Mouse (Mus musculus): ENCODE data around the gene Gm17631. TPM values are rescaled to one million over a fixed set of nuclear protein-coding genes. Genes with fewer than 3 reads are reported as not detected.

Gm17631 gene
- polyA plus RNA-seq (2014; fragmentation: Illumina TruSeq; extraction: RNeasy Lipid Tissue Mini Kit (QIAGEN cat#74804); ENCODE audit: low read depth, low replicate concordance): not detected

GRCm38 (mm10) chr6:129862349-129862748 is at the start of gene Gm17631:
Gm17631 (plus strand) TSS chr6:129862649.

GRCm38 (mm10) chr6:129876549-129876948 is 14.1 kb downstream of the Gm17631 start, which contains the start of gene Klra17:
Klra17 (minus strand) TSS chr6:129876672.

Other genes with a start within 250 kb of the Gm17631 start
- gene Klrk1, start 238.8 kb upstream of the Gm17631 start, polyA plus RNA-seq (2014; fragmentation: Illumina TruSeq; extraction: RNeasy Lipid Tissue Mini Kit (QIAGEN cat#74804); ENCODE audit: low read depth, low replicate concordance): 2.4 TPM
- not detected for gene Klrc3, start 219.3 kb upstream of the Gm17631 start, polyA plus RNA-seq (2014; fragmentation: Illumina TruSeq; extraction: RNeasy Lipid Tissue Mini Kit (QIAGEN cat#74804); ENCODE audit: low read depth, low replicate concordance)
- gene Klrc2, start 202.0 kb upstream of the Gm17631 start, polyA plus RNA-seq (2014; fragmentation: Illumina TruSeq; extraction: RNeasy Lipid Tissue Mini Kit (QIAGEN cat#74804); ENCODE audit: low read depth, low replicate concordance): 0.82 TPM
- 1.6 TPM for gene Klrc1, start 183.7 kb upstream of the Gm17631 start, polyA plus RNA-seq (2014; fragmentation: Illumina TruSeq; extraction: RNeasy Lipid Tissue Mini Kit (QIAGEN cat#74804); ENCODE audit: low read depth, low replicate concordance)
- not detected for gene Klri1, start 145.5 kb upstream of the Gm17631 start, polyA plus RNA-seq (2014; fragmentation: Illumina TruSeq; extraction: RNeasy Lipid Tissue Mini Kit (QIAGEN cat#74804); ENCODE audit: low read depth, low replicate concordance)
- 0.35 TPM for gene Klri2, start 122.2 kb upstream of the Gm17631 start, polyA plus RNA-seq (2014; fragmentation: Illumina TruSeq; extraction: RNeasy Lipid Tissue Mini Kit (QIAGEN cat#74804); ENCODE audit: low read depth, low replicate concordance)
- gene Gm156, start 78.4 kb upstream of the Gm17631 start, polyA plus RNA-seq (2014; fragmentation: Illumina TruSeq; extraction: RNeasy Lipid Tissue Mini Kit (QIAGEN cat#74804); ENCODE audit: low read depth, low replicate concordance): not detected
- gene Klra17, start 14.0 kb downstream of the Gm17631 start, polyA plus RNA-seq (2014; fragmentation: Illumina TruSeq; extraction: RNeasy Lipid Tissue Mini Kit (QIAGEN cat#74804); ENCODE audit: low read depth, low replicate concordance): not detected
- gene Klra5, start 55.0 kb downstream of the Gm17631 start, polyA plus RNA-seq (2014; fragmentation: Illumina TruSeq; extraction: RNeasy Lipid Tissue Mini Kit (QIAGEN cat#74804); ENCODE audit: low read depth, low replicate concordance): not detected
- gene Klra6, start 164.3 kb downstream of the Gm17631 start, polyA plus RNA-seq (2014; fragmentation: Illumina TruSeq; extraction: RNeasy Lipid Tissue Mini Kit (QIAGEN cat#74804); ENCODE audit: low read depth, low replicate concordance): not detected
- 0.47 TPM for gene Klra4, start 204.6 kb downstream of the Gm17631 start, polyA plus RNA-seq (2014; fragmentation: Illumina TruSeq; extraction: RNeasy Lipid Tissue Mini Kit (QIAGEN cat#74804); ENCODE audit: low read depth, low replicate concordance)

Measured in adrenal gland, adult 10 weeks (tissue).